Mouse (Mus musculus): Measurements from ENCODE around the gene Pstpip1.

DNA sequence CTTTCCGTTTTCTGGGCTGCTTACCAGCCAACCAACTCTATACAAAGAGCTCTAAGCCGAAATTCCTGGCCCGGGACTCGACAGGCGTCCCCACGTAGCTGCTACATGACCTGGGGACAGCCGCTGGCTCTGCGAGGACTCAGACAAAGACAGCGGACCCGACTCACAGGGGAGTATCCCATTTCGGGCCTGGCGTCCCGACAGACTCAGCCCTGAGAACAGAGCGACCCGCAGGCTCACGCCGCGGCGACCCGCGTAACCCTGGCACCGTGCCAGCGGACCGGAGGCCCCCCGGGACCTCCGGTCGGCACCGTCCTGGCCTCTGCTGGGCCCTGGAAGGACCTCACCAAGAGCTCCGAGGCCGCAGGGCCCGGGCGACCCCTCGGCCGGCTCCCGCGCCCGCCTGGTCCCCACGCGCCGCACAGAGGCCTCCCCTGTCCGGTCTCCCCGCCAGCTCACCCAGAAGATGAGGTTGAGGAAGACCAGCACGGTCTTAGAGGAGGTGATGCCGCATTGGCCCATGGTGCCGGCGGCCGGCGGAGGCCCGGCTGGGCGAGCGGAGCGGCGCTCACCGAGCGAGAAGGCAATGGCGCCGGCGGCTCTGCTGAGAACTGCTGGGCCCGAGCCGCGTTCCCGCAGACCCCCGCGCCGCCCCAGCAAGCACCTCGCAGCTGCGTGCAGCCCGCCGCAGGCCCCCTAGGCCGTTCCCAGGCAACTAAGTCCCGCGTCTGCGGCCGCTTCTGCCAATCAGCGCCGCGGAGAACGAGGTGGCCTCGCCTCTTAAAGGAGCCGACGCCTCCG is 70.8 kb downstream of the Pstpip1 start:
- TF ChIP-seq CTCF (IDR thresholded peaks at IDR 0.05; ENCODE audit: insufficient read depth, low read length), result no peak
- TF ChIP-seq POLR2A (IDR thresholded peaks at IDR 0.05; ENCODE audit: borderline replicate concordance, extremely low read depth, low read depth, low read length), result peak; percentile 29; the same call in 1 of the 2 replicates
